Mouse (Mus musculus) T-helper 1 cell (primary cell): ENCODE results near the gene Clip4.

Experiments used
- in situ Hi-C: fragments of 300-600 bp; cut with MboI, MseI; formaldehyde crosslinking; loops from one replicate; pipeline ENCODE4 v1.15.1; 2025; ENCODE audit warnings: high pct_unique_total_duplicates

The Clip4 gene

GRCm38 (mm10) chr17:71791622-71792021 is 23.3 kb downstream of the Clip4 start:
- in situ Hi-C loops: no loop called here

DNA sequence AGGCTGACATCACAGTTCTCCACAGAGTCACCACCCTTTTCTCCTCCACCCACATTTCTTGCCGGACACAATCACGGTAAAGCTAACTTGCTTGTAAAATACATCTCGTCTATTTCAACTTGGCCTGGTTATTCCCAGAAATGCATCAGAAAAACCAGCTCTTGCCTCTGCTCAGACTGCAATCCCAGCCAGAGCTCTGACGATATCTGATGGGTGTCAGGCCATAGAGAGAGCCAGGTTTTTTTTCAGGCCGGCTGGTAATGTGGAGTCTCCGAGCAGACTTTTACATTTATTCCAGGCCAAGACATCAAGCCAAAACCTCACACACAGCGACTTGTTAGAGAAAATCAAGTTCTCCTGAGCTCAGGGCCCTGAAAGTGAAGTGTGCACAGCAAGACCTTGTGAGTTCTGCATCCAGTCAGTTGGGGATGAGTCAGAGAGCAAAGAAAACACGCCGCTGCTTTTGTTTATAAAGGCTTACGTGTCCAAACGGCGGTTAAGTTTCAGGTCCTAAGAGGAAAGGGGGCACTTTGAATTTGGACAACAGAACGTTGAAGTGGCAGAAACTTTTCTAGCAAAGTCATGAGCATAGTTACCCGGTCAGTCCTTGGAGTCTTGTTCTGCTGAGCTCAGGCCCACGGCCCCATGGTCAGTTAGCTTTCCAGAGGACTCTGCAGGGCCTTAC is 27.4 kb downstream of the Clip4 start:
- in situ Hi-C loops: no loop called here

GRCm38 (mm10) chr17:71803456-71803855 is 35.2 kb downstream of the Clip4 start:
- in situ Hi-C loops: no loop called here

DNA sequence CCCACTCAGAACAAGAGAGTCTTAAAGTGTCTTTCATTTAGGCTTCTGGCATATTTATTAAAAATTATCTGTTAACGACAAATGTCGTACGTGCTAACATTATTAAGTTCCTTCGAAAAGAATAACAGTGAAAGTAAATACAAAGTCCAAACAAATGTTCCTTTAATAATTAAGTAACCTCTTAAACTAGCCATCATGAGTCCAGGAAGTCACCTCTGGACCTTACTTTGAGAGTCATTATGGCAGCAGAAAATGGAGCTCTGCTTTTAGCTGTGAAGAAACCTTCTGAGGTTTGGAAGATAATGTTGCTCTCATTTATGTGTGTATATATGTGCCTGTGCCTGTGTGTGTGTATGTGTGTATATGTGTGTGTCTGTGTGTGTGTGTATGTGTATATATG is 35.6 kb downstream of the Clip4 start:
- in situ Hi-C loops: no loop called here

GRCm38 (mm10) chr17:71811070-71811469 is 42.8 kb downstream of the Clip4 start:
- in situ Hi-C loops: no loop called here

DNA sequence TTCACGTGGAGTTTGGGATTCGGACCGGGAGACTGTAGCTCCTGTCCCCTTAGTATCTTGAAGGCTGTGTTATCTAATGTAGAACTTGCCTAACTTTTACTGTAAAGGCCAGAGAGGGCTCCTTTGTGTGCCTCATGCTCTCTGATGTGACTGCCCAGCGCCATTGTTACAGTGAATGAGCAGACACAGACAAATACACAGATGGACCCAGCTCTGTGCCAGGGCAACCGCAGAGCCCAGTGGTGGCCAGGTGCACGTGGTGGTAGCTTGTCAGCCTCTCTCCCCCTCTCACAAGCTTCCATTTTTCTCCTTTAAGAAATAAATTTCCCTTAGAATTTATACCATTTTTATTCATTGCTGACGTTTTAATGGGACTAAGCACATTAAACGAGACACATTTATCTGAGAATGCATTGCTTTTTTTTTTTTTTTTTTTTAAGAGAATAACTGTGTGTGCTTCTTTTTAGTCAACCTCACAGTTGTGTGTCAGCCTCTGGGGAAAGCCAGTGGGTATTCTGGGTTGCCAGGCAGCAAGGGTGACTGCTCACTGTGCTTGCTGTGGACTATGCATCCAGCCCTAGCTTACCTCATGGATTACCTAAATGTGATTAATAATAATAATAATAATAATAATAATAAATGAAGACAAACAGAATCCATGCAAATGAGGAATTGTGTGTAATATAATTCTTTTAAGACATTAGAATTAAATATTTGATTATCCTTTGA is 48.0 kb downstream of the Clip4 start:
- in situ Hi-C loops: no loop called here

DNA sequence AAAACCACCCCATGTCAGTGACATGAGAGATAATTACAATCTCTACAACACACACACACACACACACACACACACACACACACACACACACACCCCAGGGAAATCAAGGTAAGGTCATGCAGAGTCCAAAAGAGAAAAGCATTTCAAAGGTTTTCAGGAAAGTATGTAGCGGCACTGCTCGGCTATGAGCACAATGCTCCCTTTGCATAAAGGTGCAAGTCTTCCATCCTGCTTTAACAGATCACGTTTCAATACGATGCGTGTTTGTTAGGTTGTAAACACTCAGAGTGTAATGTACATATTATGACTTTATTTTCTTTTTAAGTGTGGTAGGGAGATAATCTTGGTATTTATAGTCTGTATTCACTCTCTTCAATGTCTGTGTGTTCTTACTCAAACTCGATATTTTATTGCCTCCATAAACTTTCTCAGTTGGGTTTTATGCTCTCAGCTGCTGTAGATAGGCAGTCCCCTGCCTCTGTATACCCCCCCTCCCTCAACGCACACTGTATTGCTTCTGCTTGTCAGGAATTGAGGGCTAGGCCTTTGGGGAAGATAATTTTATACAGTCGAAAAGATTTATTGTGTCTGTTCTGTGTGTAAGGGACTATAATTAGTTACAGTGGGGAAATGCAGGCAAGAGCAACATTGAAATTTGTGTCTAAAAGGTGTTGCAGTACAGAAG is 55.5 kb downstream of the Clip4 start:
- in situ Hi-C loops: no loop called here

- in situ Hi-C loops: no loop called here
These were observed 58.3 kb downstream of the Clip4 start for GRCm38 (mm10) chr17:71826603-71827002.

DNA sequence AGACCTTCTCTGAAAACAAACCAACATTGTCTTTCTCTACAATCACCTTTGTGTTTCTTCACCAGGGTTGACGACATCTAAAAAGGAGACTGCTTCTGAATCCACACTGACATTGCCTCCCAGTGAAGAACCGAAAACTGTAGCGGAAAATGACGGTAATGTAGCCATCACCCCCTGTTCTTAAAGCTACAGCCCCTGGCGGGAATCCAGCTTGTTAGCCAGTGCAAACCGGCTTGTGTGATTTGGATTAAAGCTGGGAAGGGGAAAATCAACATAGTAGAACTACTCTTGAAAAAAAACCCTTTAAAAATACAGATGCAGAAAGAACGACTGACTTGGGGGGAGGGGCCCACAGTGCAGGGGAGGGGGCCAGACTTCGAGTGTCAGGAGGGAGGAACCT is 59.4 kb downstream of the Clip4 start:
- in situ Hi-C loops: no loop called here

GRCm38 (mm10) chr17:71828647-71829414 is 60.6 kb downstream of the Clip4 start:
- in situ Hi-C loops: no loop called here

DNA sequence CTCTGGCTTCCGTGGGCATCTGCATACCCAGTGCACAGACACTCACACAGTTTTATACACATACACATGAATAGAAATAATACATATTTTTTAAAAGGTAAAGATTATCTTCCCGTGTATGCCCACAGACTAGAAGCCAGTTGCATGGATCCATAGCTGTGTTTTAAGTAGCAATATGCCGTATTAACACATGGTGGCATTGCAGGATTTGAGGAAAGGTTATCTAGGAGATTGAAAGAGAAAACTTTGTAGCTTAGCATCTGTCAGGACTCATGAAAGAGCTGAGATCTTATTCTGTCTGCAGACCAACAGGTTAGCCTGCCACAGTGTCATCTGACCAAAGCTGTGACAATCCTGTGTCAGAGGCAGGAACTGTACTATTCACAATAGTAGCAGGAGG is 63.7 kb downstream of the Clip4 start:
- in situ Hi-C loops: no loop called here

- in situ Hi-C loops: loop anchor here (10.0 kb wide), 1 partner anchor 797 kb away; no protein-coding TSS in a partner anchor
These were observed 93.9 kb downstream of the Clip4 start for GRCm38 (mm10) chr17:71862184-71862583.

DNA sequence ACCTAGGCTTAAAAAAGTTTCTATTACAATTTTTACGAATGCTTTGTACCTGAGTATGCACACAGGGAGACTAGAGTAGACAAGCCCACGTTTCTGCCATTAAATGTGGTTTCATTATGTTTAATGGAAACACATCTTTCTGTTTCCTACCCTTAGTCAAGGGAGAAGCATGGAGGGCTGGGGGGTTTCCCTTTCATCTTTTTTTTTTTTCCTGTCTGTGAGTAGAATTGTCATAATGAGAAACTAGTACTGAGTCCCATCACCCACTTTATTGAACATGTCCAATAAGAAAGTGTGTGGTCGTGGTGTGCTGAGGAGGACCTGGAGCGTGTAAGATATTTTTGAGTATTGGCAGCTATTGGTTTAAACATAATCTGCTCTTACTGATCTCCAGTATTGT is 94.6 kb downstream of the Clip4 start:
- in situ Hi-C loops: loop anchor here (10.0 kb wide), 1 partner anchor 798 kb away; no protein-coding TSS in a partner anchor

GRCm38 (mm10) chr17:71864039-71864438 is 95.8 kb downstream of the Clip4 start:
- in situ Hi-C loops: loop anchor here (10.0 kb wide), 1 partner anchor 799 kb away; no protein-coding TSS in a partner anchor

GRCm38 (mm10) chr17:71865437-71865836 is 97.2 kb downstream of the Clip4 start:
- in situ Hi-C loops: loop anchor here (10.0 kb wide), 1 partner anchor 801 kb away; no protein-coding TSS in a partner anchor

DNA sequence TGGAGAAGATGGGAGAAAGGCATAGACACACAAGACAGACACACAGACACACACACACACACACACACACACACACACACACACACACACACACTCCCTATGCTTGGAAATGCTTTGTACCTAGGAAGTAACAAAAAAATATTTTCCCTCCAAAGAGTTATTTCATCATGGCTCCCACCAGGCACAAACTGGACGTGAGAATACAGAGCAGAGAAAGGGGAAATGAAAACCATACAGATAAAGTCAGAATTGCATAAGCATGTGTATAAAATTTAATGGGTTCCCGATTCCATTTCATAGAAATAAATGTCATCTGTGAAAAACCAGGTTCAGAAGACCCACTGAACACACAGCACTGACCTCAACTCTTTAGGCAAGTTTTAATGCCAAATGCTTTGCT is 99.6 kb downstream of the Clip4 start:
- in situ Hi-C loops: loop anchor here (10.0 kb wide), 1 partner anchor 803 kb away; no protein-coding TSS in a partner anchor

DNA sequence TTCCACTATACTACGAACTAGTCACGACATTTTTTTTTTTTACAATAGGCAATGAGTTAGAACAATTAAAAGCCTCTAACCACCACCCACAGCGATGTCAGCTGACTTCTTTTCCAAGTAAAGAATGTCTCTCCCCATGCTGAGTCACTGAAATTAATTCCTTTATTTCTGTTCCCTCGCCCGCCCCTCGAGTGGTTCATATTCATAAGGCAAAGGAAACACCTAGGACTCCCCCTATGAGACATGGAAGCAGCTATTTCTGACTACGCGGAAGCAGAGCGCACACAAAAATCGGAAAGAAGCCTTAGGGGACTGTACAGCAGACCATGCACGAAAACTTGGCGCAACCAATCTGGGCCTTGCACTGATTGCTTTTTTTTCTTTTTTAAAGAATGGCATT is 100.6 kb downstream of the Clip4 start:
- in situ Hi-C loops: loop anchor here (10.0 kb wide), 1 partner anchor 804 kb away; no protein-coding TSS in a partner anchor

DNA sequence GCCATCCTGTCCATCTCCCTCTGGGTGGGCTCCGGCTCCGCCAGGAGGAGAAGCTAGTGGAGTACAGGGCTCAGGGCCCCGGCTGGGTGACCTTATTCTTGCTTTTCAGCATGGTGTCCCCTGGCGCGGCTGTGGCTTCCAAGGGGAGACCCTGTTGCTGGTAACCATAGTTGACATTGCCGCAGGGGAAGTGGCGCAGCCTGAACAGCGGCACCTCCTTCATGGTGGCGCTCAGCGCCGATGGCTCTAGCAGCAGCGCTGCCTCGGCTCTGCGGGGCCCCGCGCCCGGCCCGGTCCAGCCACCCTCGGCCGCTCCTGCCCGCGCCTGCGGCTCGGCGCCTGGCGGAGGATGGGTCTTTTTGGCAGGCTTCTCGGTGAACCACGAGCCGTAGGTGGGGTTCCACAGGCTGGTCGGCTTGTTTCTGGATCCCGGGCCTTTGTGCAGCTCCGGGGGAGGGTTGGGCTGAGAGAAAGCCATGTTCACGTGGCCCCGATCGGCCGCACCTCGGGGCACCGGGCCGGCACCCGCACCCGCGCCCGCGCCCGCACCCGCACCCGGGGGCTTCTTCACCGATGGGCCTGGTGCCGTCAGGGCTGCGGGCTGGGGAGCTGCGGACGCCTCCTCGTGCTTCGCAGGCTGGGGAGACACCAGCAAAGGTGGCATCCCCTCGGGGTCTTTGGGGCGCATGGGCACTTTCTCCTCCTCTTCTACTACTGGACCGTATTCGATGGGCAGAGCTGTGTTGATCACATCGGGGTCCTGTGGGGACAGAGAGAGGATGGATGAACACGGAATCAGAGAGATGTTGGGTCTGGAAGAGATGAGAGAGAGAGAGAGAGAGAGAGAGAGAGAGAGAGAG is 101.3 kb downstream of the Clip4 start:
- in situ Hi-C loops: loop anchor here (5.0 to 10.0 kb wide), 3 partner anchors 197 to 805 kb away; partner anchors contain the start of gene Togaram2

DNA sequence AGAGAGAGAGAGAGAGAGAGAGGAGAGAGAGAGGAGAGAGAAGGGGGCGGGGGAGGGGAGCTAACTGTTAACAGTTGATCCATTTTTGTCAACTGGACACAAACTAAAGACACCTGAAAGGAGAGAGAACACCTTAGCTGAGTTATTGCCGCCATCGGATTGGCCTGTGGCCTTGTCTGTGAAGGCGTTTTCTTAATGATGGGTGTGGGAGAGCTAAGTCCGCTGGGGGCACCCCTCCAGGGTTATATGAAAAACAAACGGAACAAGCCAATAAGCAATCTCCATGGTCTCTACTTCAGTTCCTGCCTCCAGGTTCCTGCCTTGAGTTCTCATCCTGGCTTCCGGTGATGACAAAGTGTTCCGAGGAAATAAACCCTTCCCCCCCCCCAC is 102.0 kb downstream of the Clip4 start:
- in situ Hi-C loops: loop anchor here (5.0 kb wide), 2 partner anchors 198 to 313 kb away; partner anchors contain the start of gene Togaram2

- in situ Hi-C loops: loop anchor here (5.0 kb wide), 2 partner anchors 198 to 313 kb away; partner anchors contain the start of gene Togaram2
These were observed 102.4 kb downstream of the Clip4 start for GRCm38 (mm10) chr17:71870641-71871040.
